Mouse (Mus musculus) thymus, postnatal 36 days (tissue): ENCODE measurements at regions not wholly inside any gene's neighbourhood (a gene's known extent, or its start where the extent isn't known, plus 50 kb on each side); places are given as distances from the start of the nearest gene placed in this dataset.
A peak's percentile ranks its signal among the peaks of the same experiment; 100 is the strongest.

Experiments used
- DNase-seq, 2 experiments: peaks; one replicate each; pipeline ENCODE4 v3.0.0; 2022; ENCODE audit warnings: mixed read lengths in 2 of 2

DNA sequence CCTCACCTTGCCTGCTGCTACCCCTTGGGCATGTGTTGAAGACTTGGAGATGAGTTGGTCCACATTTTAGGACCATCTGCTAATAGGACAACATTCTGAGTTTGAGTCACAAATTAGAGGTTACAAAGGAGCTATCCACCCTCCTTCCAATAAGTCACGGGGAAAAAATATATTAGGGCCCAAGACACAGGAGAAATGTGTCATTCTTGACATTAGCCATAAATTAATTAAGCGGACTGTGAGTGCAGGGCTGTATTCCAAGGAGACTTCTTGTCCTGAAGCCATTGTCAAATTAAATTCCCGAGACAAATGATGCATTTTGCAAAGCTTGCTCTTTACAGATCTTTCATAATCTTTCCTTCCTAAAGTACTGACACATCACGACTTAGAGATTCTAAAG, 79.2 kb downstream of the 1700020N01Rik start:
- DNase-seq: no peak

DNA sequence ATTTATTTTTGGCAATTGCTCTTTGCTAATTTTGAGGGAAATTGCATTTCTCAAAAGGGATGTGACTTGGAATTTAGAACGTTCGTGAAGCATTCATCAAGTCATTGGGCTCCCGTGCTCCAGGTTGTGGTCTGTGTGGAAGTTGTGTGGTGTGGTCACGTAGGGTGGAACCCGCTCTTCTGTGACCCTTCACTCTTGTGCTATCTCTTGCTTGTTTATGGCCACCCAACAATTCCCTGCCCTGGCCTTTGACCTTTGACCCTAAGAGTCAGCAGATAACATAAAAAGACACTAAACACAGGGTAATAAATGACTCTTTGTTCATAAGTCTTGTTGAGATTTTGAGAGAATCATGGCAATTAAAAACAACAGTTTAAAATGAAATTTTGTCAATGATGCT, 79.7 kb downstream of the 1700020N01Rik start:
- no peak for DNase-seq

DNA sequence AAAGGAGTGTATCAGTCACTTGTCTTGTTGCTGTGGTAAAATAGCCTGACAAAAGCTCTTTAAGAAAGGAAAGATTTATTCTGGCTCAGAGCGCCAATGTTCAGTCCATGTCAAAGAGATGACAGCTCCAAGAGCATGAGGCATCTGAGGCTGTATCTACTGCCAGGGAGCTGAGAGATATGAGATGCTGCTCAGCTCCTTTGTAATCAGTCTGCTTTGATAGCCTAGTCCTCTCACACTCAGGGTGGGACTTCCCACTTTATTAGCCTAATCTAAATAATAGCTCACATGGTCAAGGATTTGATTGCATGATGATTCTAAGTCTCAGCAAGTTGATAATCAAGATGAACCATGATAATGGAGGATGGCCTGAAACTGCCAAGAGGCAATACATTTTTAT, 80.9 kb downstream of the 1700020N01Rik start:
- DNase-seq: no peak

DNA sequence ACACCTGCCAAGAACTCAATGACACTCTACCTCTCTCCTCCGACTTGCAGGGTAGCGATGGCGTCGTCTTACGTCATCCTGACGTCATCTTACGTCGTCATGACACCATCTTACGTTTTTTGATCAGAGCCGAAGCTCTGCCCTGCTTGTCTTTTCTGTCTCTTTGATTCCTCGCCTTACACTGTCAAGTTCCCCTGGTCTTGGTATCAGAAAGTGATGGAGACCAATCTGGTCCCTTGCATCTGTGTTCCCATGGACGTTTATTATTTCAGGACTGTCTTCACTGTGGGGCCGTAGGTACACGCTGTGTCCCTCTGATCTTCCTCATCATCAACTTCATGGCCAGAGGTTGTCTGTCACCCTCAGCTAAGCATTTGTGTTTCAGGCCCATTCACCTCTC, 82.8 kb downstream of the 1700020N01Rik start:
- DNase-seq: no peak

DNA sequence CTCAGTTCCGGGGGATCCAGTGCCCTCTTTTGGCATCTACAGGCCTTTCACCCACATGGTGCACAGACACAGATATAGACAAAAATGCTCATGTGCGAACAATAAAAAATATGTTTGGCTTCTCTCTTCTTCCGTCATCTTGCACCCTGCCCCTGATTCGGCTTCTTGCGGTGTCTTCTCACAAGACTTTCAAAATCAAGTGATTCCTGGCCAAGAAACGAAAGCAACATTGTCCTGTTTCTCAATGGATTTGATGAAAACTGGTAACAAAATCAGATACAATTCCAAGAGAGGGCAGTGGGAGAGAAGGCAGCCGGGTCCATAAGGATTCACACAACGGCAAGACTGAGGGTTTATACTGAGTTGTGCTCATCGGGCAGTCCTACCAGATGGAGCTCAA, 85.0 kb downstream of the 1700020N01Rik start:
- DNase-seq: no peak

DNA sequence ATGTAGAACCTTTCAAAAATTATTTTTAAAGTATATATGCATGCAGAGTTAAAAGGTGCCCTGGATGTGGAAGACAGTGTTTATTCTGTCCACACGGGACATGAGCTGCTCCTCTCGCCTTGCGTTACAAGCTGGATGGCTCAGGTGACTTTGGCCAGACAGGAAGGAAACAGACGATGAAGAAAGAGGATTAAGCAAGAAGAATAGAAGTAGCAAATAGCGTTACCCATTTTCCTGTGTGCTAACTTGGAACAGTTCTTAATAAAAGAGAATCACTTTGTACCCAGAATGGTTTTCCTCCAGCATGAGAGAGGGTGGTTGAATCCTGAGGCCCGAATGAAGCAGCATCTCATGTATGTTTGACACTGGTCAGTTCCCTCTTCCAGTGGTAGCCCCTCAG, 85.4 kb downstream of the 1700020N01Rik start:
- DNase-seq: no peak

DNA sequence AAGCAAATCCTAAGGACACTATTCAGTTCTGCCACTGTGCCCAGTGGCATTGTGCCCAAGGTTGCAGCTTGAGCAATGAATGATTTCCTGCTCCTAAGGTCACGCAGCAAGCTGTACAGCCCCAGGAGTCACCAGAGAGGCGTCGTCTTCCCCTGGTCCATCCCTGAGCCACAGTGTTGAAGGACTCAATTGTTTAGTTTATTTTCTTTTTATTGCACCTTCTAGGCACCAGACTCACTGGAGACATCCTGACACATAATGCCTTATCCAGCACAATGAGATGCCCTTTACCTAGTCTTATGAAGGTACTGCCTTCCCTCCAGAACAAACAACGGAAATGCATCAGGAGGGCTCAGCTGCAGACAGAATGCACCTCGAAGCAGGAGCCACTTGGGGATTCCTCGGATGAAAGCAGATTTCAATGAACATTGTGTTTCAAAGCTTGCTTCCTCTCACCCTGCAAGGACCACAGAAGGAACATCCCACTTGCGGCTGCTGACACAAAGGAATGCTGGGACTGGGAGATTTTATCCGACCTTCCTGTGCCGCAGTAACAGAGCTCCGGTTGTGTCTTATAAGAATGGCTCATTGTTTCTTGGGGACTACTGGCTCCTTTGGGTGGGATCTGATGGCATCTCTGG, 86.0 kb downstream of the 1700020N01Rik start:
- DNase-seq: no peak

DNA sequence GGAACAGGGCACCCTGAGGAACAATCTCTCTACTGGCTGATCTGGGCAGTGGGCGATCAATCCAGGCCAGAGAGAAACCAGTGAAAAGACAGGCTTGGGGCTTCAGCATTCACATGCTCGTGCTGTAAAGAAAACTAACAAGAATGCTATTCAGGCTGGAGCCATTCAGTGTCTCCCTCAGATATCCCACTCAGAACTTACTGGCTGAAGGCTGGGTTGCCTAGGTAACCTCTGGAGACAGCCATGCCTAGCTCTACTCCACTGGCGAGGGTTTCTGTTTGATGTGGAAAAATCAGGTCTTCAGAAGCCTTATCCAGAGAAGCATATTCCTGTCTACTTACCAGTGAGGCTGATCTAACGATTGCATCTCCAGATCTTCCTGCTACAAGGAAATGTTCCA, 87.8 kb downstream of the 1700020N01Rik start:
- no peak for DNase-seq

DNA sequence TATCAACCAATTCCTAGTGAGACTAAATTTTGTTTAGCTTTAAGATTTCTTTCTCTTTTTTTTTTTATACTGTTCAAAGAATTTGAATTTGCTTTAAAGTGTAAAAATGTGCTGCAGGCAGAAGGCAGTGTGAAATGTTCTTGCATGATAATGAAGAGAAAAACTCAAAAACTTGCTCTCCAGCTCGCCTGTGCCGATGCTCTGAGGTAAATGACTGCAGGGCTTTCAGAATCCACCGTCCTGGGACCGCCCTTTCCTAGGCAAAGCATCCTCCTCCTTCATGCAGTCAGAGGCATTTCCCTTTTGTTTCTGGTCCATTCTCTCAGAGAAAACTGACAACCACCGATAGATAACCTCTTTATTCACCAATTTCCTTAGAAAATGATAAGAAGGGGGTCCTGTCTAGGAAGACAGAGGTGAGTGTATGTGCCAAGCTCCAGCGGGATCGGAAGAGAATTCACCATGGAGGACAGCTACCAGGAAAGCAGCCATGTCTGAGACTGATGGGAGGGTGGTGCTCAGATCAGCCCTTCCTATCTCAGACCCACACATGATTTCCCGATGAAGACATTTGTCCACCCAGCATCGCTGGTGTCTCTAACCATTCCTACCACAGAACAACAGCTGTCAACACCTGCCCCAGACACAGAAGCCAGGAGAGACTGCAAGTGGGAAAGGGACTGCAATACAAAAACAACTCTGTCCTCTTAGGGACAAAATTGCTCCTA, 91.5 kb downstream of the 1700020N01Rik start:
- no peak for DNase-seq

DNA sequence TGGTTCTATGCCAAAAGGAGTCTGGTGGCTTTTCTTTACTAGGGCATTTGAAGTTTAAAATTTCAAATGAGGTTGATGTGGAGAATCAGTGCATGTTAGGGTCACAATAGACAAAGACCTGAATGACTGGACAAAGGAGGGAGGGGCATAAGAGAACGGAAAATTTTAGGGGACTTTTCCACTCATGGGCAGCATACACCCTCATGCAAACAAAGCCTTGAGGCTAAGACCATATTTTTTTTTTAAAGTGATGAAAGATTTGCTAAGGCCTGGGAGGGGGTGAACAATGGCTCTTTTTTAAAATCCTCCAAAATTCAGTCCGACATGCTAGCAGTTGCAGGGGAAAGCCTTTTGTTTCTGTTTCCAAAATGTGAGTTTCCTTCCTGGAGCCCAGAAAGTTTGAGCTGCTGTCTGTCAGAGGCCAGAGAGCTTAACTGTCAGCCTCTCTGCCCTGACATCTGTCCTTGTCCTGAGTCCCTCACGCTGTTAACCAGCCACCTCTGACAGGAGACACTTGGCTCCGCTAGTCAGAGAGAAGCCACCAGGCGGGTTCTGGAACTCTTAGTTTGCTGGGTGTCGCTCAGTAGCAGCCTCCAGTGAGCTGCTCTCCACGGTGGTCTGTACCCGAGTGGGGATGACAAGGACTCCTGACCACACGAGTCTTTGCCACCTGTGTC, 92.3 kb downstream of the 1700020N01Rik start:
- DNase-seq: peak; percentile 73 to 78

DNA sequence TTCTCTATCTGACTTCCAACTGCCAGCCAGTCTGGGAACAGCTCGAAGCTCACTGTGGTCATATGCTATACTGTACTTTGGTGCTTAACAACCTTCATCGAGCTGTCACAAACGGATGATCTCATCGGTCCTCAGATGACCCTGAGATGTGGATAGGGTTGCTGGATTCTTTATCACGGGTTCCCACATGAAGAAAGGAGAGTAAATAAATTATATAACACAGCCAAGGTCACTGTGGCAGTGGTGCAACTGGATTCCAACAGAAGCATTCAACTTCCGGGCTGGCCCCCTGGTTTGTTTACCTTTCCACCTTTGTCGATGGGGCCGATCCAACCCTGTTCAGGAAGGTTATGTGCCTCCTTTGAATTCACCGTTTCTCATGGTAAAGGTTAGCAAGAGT, 93.1 kb downstream of the 1700020N01Rik start:
- DNase-seq: peak in 1 of 2 experiments; percentile 15

DNA sequence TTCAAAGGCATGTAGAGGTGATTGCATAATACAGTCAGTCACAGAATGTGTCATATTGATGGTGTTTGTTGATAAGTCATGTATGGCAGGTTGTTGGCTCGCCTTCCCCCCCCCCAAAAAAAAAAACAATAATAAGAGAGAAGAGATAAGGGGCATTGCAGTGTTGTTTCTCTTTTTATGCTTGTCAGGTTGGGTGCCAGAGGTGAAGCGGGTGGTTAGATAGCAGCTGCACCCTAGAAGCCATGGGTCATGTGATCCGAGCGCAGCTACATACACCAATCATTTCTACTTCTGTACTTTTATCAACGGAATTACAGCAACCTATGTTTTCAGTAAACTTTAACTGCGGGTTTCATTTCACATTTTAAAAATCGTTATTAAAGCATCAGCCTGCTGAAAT, 94.5 kb downstream of the 1700020N01Rik start:
- peak in 1 of 2 experiments; percentile 46 for DNase-seq

DNA sequence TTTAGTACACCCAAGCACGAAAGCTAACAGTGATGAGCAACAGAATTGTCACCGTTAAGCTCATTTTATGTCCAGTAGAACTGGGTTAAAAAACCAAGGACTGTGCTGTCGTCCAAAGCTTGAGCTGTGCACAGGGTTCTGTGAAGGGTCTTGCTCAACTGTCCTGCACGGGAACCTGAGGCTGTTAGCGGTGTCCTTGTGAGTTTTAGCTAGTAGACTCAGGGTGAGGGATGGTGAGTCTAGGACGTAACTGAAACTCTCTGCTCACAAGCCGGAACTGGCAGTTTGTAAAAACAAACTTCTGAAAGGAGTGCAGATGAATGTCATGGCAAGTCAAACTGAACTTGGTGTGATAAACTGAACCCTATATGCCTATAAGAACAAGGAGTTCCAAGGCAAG, 95.6 kb downstream of the 1700020N01Rik start:
- DNase-seq: peak in 1 of 2 experiments; percentile 32

DNA sequence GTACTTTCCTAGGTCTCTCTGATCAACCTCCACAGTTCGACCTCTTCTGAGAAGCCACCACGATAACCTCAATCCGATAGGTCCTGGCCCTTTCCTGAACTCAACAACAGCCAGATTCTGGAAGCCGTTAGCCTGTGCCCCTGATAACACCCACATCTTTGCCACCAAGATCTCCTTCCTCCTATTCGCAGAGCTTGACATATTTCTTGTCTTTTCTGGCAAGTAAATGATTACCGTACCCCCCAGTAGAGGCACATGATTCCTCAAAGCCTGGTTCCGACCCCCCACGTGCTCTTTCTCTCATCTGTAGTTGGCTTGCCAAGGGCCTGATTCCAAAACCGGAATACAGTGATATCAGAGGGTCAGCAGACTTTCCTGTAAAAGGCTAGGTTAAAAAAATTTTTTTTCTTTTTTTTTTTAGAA, 96.9 kb downstream of the 1700020N01Rik start:
- DNase-seq: peak; percentile 11 to 14

DNA sequence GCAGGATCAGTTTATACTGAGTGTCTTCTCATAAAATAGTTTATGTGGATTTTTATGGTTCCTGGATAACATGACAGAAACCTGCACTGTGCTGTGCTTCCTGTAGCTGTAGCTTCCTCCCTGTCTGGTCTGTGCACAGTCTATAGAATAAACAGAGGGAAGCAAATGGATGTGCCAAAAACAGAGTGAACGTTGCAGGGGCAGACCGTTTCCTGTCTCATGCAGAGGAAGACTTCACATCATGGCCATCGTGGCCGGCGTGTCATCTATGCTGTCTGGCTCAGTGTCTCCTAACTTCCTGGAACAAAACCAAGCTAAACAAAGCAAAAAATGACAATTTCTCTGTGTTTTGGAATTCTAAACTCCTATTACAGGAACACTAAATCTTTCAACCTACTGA, 102.2 kb downstream of the 1700020N01Rik start:
- peak in 1 of 2 experiments; percentile 19 for DNase-seq

DNA sequence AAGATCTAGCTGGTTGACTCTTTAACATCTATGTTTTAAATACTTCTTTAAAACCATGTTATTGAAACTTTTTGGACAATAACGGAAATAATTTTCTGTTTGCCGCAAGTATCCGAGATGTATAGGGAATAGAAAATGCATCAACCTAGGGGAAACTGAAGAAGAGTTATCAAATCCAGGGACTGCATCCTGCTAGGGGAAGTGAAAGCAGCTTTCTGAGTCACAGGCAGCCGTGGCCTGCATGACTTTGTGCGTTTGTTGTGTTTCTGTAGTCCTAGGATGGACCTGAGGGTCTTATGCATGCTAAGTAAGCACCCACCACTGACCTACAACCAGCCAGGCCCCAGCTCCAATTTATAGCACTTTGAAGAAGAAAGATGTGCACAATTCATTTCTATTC, 103.7 kb downstream of the 1700020N01Rik start:
- no peak for DNase-seq

DNA sequence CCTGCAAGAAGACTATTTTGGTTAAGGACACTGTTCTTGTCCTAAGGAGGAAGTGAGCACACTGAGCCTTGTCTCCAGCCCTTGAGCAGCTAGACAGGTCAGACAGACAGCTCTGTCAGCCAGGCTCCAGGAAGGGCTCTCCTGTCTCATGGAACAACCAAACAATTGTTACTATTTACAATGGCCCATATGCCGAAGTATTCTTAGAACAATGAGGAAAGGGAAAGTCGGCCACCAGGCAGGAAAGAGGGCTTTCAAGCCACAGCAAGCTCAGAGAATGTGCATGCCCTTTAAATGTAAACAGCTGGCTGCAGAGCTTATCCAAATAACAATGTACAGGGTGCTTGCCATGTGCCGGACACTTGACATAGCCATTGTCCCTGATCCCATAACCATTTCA, 108.6 kb downstream of the 1700020N01Rik start:
- DNase-seq: no peak

DNA sequence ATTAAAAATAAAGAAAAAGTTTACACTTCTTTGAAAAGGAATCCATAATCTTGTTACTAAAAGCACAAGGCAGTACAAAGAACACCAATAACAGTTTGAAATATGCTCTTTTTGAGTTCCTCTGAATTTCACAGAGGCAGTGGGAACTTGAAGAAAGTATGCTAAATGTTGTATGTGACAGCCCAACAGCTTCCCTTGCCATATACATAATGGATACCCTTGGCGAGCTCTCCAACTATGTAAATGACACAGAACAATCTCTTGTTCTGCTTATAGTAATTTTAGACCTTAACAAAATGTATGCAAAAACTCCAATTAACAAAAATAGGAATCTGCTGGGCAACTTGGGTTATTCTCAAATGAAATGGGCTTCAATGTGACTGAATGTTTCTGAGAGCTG, 109.2 kb downstream of the 1700020N01Rik start:
- no peak for DNase-seq

DNA sequence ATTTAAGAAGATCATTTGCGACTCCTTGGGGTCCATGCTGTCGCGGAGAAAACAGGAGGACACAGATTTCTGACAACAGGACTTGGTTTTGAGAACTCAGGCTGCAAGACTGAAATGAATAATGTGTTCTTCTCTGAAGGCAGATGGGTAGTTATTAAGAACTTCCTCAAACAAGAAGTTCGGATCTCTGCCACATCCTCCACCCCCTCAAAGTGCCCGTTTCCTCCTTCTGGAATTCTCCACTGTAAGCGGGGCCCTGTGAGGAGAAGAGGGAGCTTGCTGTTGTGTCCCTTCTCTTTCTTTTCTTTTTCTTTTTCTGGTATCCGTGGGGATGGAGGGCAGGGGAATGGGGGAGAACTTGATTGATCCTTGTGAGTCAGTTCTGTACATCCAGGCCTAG, 118.9 kb downstream of the 1700020N01Rik start:
- no peak for DNase-seq

DNA sequence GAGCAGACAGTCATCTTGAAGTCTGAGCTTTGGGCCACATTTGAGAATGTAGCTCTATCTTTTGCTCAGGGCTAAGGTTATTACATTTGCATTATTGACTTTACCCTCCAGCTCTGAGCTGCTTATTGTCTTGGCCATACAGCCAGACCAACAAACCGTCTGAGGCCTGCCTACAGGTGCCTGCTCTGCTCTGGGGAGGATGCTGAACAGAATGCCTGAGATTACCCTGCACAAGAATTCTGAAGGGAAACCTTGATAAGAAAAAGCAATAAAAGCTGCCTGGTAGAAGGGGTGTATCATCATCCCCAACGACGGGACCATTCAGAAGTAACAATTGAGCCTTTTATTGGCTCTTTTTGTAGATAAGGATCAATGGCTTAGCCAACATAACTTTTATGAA, 119.9 kb downstream of the 1700020N01Rik start:
- DNase-seq: no peak

DNA sequence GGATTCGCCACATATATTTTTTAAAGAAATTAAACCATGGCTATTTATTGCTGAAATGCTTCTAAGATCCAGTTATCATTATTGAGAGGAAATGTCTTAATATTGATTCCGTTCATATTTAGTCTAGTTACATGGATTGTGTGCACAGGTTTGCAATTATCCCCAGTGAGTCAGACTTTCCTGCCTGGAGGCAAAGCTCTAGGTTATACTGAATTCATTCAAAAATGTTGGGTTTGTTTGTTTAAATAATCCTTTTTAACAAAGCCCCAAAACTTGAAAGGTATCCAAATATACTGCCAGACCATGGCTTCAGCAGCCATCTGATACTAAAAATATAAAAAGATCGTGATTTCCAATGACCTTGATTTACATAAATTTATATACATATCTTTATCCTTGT, 122.5 kb downstream of the 1700020N01Rik start:
- no peak for DNase-seq

DNA sequence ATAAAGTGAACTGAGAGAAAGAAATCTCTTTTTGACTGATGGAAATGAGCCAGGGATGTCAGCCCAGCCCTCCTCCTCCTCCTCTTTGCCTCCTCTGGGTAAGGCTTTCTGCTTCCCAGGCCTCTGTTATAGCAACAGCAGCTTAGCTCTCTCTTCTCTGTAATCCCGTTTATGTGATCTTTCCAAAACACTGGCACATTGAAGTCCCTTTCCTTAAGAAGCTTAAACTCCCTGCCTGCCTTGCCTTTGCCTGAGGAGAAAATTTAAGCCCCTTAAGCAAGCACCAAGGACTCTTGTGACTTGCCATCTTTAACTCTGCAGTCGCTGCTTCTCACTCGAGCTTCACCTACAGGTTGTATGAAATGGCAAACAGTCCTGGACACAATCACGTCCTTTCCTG, 125.2 kb downstream of the 1700020N01Rik start:
- DNase-seq: no peak

DNA sequence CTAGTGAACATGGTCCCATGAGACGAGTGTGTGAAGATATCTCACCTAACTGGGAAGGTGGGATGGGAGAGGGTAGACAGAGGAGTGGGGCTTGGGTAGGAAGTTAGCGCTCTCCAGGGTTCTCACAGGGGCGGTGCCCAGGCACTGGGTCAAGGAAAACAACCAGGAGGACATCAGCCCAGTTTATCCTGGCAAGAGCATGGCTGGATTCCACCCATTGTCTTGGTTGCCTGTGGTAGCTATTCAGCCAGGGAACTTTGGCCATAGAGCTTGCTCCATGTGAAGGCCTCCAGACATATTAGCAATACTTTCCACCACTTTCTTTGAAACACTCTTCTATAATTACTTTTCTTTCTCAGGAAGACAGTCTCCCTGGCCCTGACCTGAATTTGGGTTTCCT, 131.4 kb downstream of the 1700020N01Rik start:
- no peak for DNase-seq

DNA sequence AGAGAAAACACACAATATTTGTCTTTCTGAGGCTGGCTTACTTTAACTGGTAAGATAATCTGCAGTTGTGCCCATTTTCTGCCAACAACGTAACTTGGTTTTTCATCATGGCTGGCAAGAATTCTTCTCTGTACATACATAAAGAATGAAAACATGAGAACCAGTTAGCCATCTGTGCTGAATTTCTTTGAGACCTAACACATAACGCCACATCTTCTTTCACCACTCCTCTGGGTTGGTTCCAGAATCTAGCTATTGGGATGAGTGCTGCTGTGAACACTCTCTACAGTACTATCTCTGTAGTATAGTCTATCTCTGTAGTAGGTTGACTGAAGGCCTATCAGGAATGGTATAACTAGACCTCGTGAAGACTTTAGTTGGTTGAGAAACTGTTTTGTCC, 132.1 kb downstream of the 1700020N01Rik start:
- DNase-seq: no peak
